Mouse (Mus musculus): ENCODE results near the gene Gemin2.

GRCm38 (mm10) chr12:59019891-59020290, 6.7 kb downstream of the Gemin2 start:
- TF ChIP-seq EP300 (IDR thresholded peaks at IDR 0.05; ENCODE audit: insufficient read depth, low read depth, low read length) (no peak), CTCF (IDR thresholded peaks at IDR 0.05; ENCODE audit: low read depth, low read length) (no peak), POLR2A (IDR thresholded peaks at IDR 0.05; ENCODE audit: insufficient read depth, low read length) (no peak)
